Mouse (Mus musculus): Measurements from ENCODE around the gene Slc25a12. TPM values are rescaled to one million over a fixed set of nuclear protein-coding genes. Genes with fewer than 3 reads are reported as not detected.

Gene Slc25a12
- total RNA-seq, 2 experiments from 2014 or later, result 379 to 427 TPM

GRCm38 (mm10) chr2:71314080-71314479 lies 53.5 kb downstream of the Slc25a12 start:
- DNase-seq (ENCODE audit: low spot score), result no peak

GRCm38 (mm10) chr2:71312067-71312466 lies 55.5 kb downstream of the Slc25a12 start:
- DNase-seq (ENCODE audit: low spot score), result no peak

- no peak for DNase-seq (ENCODE audit: low spot score)
Observed at GRCm38 (mm10) chr2:71309726-71310125, 57.8 kb downstream of the Slc25a12 start.

GRCm38 (mm10) chr2:71306357-71306756 lies 61.2 kb downstream of the Slc25a12 start:
- no peak for DNase-seq (ENCODE audit: low spot score)

GRCm38 (mm10) chr2:71304821-71305220 lies 62.7 kb downstream of the Slc25a12 start:
- no peak for DNase-seq (ENCODE audit: low spot score)

GRCm38 (mm10) chr2:71303221-71303620 lies 64.3 kb downstream of the Slc25a12 start:
- DNase-seq (ENCODE audit: low spot score), result no peak

GRCm38 (mm10) chr2:71302156-71302663 lies 65.3 kb downstream of the Slc25a12 start:
- DNase-seq (ENCODE audit: low spot score), result no peak

- DNase-seq (ENCODE audit: low spot score), result no peak
Observed at GRCm38 (mm10) chr2:71298729-71299128, 68.8 kb downstream of the Slc25a12 start.

- no peak for DNase-seq (ENCODE audit: low spot score)
Observed at GRCm38 (mm10) chr2:71297501-71297900, 70.0 kb downstream of the Slc25a12 start.

- DNase-seq (ENCODE audit: low spot score), result no peak
Observed at GRCm38 (mm10) chr2:71295844-71296243, 71.7 kb downstream of the Slc25a12 start.

- DNase-seq (ENCODE audit: low spot score), result no peak
Observed at GRCm38 (mm10) chr2:71294489-71294888, 73.1 kb downstream of the Slc25a12 start.

- no peak for DNase-seq (ENCODE audit: low spot score)
Observed at GRCm38 (mm10) chr2:71293983-71294382, 73.6 kb downstream of the Slc25a12 start.

GRCm38 (mm10) chr2:71291566-71291965 lies 76.0 kb downstream of the Slc25a12 start:
- DNase-seq (ENCODE audit: low spot score), result no peak

GRCm38 (mm10) chr2:71290107-71290775 lies 77.3 kb downstream of the Slc25a12 start:
- DNase-seq (ENCODE audit: low spot score), result no peak

GRCm38 (mm10) chr2:71281981-71282380 lies 85.6 kb downstream of the Slc25a12 start:
- no peak for DNase-seq (ENCODE audit: low spot score)

GRCm38 (mm10) chr2:71278791-71279775 lies 88.5 kb downstream of the Slc25a12 start:
- DNase-seq (ENCODE audit: low spot score), result no peak

- no peak for DNase-seq (ENCODE audit: low spot score)
Observed at GRCm38 (mm10) chr2:71275734-71276133, 91.8 kb downstream of the Slc25a12 start.

GRCm38 (mm10) chr2:71273955-71274679 lies 93.4 kb downstream of the Slc25a12 start:
- peak; percentile 52 for DNase-seq (ENCODE audit: low spot score)

GRCm38 (mm10) chr2:71270085-71270484 lies 97.5 kb downstream of the Slc25a12 start:
- DNase-seq (ENCODE audit: low spot score), result no peak

GRCm38 (mm10) chr2:71269332-71269731 lies 98.2 kb downstream of the Slc25a12 start:
- no peak for DNase-seq (ENCODE audit: low spot score)

GRCm38 (mm10) chr2:71268691-71269090 lies 98.9 kb downstream of the Slc25a12 start:
- DNase-seq (ENCODE audit: low spot score), result no peak

- DNase-seq (ENCODE audit: low spot score), result no peak
Observed at GRCm38 (mm10) chr2:71264585-71264984, 103.0 kb downstream of the Slc25a12 start.
